Mouse (Mus musculus) heart, embryonic 13.5 days (tissue): ENCODE results near the gene Zfpm1. TPM values are rescaled to one million over a fixed set of nuclear protein-coding genes. Genes with fewer than 3 reads are reported as not detected.

Experiments
- ATAC-seq: fragments of 200-750 bp; cut with Nextera tagmentation; 2 replicates; pipeline ENCODE4 v1.8.0; 2017; ENCODE audit warnings: moderate TSS enrichment; ENCODE audit not compliant: insufficient number of reproducible peaks, low FRiP score, low TSS enrichment; ENCODE audit errors: extremely low read depth
- H3K27ac ChIP-seq: fragments of 300-500 bp; sonication (generic); replicated peaks from 2 replicates; pipeline ENCODE4 v1.5.1; 2015; ENCODE audit warnings: moderate library complexity, mild to moderate bottlenecking, inconsistent platforms
- H3K27me3 ChIP-seq: fragments of 300-500 bp; sonication (generic); replicated peaks from 2 replicates; pipeline ENCODE4 v1.6.1; 2015; ENCODE audit warnings: mild to moderate bottlenecking, inconsistent platforms
- H3K36me3 ChIP-seq: fragments of 300-500 bp; sonication (generic); 2 replicates; pipeline ENCODE4 v1.6.1; 2015; ENCODE audit warnings: mild to moderate bottlenecking, inconsistent platforms
- H3K4me1 ChIP-seq: fragments of 300-500 bp; sonication (generic); 2 replicates; pipeline ENCODE4 v1.6.1; 2015; ENCODE audit warnings: inconsistent platforms
- H3K4me2 ChIP-seq: fragments of 300-500 bp; sonication (generic); 2 replicates; pipeline ENCODE4 v1.6.1; 2015; ENCODE audit warnings: inconsistent platforms, mild to moderate bottlenecking, moderate library complexity
- H3K4me3 ChIP-seq: fragments of 300-500 bp; sonication (generic); 2 replicates; pipeline ENCODE4 v1.5.1; 2015; ENCODE audit warnings: moderate library complexity, mild to moderate bottlenecking, inconsistent platforms
- H3K9ac ChIP-seq: fragments of 300-500 bp; sonication (generic); 2 replicates; pipeline ENCODE4 v1.6.1; 2015; ENCODE audit warnings: inconsistent platforms, mild to moderate bottlenecking, moderate library complexity
- H3K9me3 ChIP-seq: fragments of 300-500 bp; sonication (generic); 2 replicates; pipeline ENCODE4 v1.6.1; 2016; ENCODE audit warnings: inconsistent platforms
- WGBS: fragments of 180-500 bp; shearing (Covaris S2); methylation state at CpG from one replicate; pipeline ENCODE4 v1.1.7; 2015; ENCODE audit warnings: mixed read lengths; 5-methylcytosine and 5-hydroxymethylcytosine counted together
- polyA plus RNA-seq: library from polyadenylated mRNA; unstranded; fragments of >200 nt; fragmentation: Nextera tagmentation; extraction: Ambion mirVana; gene quantifications from 2 replicates; pipeline ENCODE4 v1.2.1, GENCODE M21; 2015

Gene Zfpm1
- polyA plus RNA-seq, 1 experiment from 2014 or later = 3.8 TPM

GRCm38 (mm10) chr8:122285727-122286126, 3.8 kb downstream of the Zfpm1 start:
- H3K9ac ChIP-seq = peak overlapping the region; percentile 98
- H3K36me3 ChIP-seq = peaks cover 18% of the 10 kb centered on the region
- 53% methylated on average over 6 of the region's 6 CpGs for WGBS
- no peak for ATAC-seq
- H3K27ac ChIP-seq = 0 out of 2 replicates have a peak overlapping the region, but pooled peaks have one; percentile 88
- peak overlapping the region; percentile 90 for H3K4me2 ChIP-seq
- H3K4me3 ChIP-seq = peak overlapping the region; percentile 97
- no peaks in the 10 kb centered on the region for H3K27me3 ChIP-seq
- peaks cover 82% of the 10 kb centered on the region for H3K4me1 ChIP-seq
- H3K9me3 ChIP-seq = no peaks in the 10 kb centered on the region

GRCm38 (mm10) chr8:122286899-122287298, 5.0 kb downstream of the Zfpm1 start:
- Histone ChIP-seq H3K4me1 (peaks cover 89% of the 10 kb centered on the region), H3K4me2 (peak overlapping the region; percentile 90), H3K36me3 (peaks cover 22% of the 10 kb centered on the region), H3K9ac (peak overlapping the region; percentile 65), H3K27me3 (no peaks in the 10 kb centered on the region), H3K27ac (peak overlapping the region; percentile 55; the same call in 1 of the 2 replicates), H3K9me3 (no peaks in the 10 kb centered on the region), H3K4me3 (0 out of 2 replicates have a peak overlapping the region, but pooled peaks have one; percentile 8)
- ATAC-seq = no peak
- whole genome bisulfite sequencing = 33% methylated on average over 10 of the region's 10 CpGs

- peak overlapping the region; percentile 65 for H3K9ac ChIP-seq
- no peak for ATAC-seq
- H3K9me3 ChIP-seq = no peaks in the 10 kb centered on the region
- peaks cover 97% of the 10 kb centered on the region for H3K4me1 ChIP-seq
- 57% methylated on average over 8 of the region's 8 CpGs for WGBS
- H3K27me3 ChIP-seq = no peaks in the 10 kb centered on the region
- H3K4me2 ChIP-seq = peak overlapping the region; percentile 90
- H3K36me3 ChIP-seq = peaks cover 30% of the 10 kb centered on the region
- H3K4me3 ChIP-seq = peak overlapping the region; percentile 6; the same call in 1 of the 2 replicates
- H3K27ac ChIP-seq = peak overlapping the region; percentile 45
These were observed 5.8 kb downstream of the Zfpm1 start for GRCm38 (mm10) chr8:122287742-122288141.

DNA sequence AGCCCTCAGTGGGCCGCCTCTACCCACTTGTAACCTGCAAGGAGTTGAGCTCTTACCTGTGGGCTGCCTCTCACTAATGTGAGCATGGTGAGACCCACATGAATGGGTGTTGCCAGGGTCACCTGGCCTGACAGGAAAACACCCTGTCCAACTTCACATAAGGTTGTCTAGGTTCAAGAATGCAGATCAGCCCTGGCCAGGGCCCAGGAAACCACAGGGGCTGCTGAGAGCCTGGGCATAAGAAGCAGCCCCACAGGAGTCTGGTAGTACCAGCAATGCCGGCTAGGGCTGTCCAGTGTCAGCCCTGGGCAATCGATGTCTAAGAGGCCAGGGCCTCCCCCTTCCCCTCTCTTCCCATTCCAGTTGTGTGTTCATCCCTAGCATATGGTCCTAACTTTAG, 6.4 kb downstream of the Zfpm1 start:
- whole genome bisulfite sequencing = 65% methylated on average over 3 of the region's 3 CpGs
- H3K27ac ChIP-seq = peak overlapping the region; percentile 45

DNA sequence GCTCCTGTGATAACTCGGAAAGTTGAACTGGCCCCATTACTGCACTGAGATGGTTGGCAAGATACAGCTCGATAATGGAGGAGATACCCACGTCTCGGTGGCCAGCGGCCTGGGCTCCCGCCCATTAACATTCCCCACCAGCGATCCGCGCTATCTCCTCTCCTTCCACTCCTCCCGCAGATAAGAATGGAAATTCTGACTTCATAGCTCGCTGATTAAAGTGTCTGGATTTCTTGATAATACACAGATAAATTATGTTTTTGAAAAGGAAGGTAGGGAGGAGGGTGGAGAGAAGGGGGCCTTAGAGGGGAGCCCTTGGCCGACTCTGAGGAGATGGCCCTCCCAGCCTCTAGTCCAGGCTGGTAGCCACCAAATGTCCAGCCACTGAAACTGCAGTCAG, 9.1 kb downstream of the Zfpm1 start:
- Histone ChIP-seq H3K4me1 (peaks cover 100% of the 10 kb centered on the region), H3K27ac (peak overlapping the region; percentile 96), H3K9ac (peak overlapping the region; percentile 71), H3K36me3 (peaks cover 37% of the 10 kb centered on the region), H3K4me3 (peak overlapping the region; percentile 6; the same call in 1 of the 2 replicates), H3K27me3 (no peaks in the 10 kb centered on the region), H3K4me2 (peak overlapping the region; percentile 46), H3K9me3 (no peaks in the 10 kb centered on the region)
- 22% methylated on average over 12 of the region's 12 CpGs for WGBS
- no peak for ATAC-seq

More for the DNA sequence above, 6.4 kb downstream of the Zfpm1 start:
- ATAC-seq = no peak
- peaks cover 36% of the 10 kb centered on the region for H3K36me3 ChIP-seq
- no peaks in the 10 kb centered on the region for H3K27me3 ChIP-seq
- no peaks in the 10 kb centered on the region for H3K9me3 ChIP-seq
- H3K9ac ChIP-seq = peak overlapping the region; percentile 65
- peak overlapping the region; percentile 90; the same call in 1 of the 2 replicates for H3K4me2 ChIP-seq
- no peak overlapping the region; the same call in 1 of the 2 replicates for H3K4me3 ChIP-seq
- H3K4me1 ChIP-seq = peaks cover 100% of the 10 kb centered on the region

- Histone ChIP-seq H3K9me3 (no peaks in the 10 kb centered on the region), H3K9ac (peak overlapping the region; percentile 71), H3K4me3 (peak overlapping the region; percentile 8; the same call in 1 of the 2 replicates), H3K4me2 (peak overlapping the region; percentile 46), H3K27ac (peak overlapping the region; percentile 96), H3K27me3 (no peaks in the 10 kb centered on the region), H3K4me1 (peaks cover 100% of the 10 kb centered on the region), H3K36me3 (peaks cover 37% of the 10 kb centered on the region)
- WGBS = 52% methylated on average over 10 of the region's 10 CpGs
- ATAC-seq = no peak
These were observed 9.6 kb downstream of the Zfpm1 start for GRCm38 (mm10) chr8:122291549-122291948.

DNA sequence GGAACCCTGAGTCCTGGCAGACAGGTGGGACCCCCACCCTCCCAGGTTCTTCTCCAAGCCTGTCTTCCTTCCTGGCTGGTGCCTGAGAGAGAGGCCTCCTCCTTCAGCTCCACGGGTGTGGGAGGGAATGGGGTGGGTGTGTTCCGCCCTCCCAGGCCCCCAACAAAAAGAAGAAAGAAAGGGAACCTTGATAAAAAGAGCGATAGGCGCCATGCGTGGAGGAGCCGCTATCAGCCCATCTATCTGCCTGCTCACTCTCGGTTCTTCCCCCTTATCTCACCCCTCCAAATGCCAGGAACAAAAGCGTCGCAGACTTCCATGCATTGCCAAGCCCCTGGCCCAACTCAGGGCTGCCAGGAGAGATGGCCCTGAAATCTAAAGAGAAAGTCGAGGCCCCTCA, 11.5 kb downstream of the Zfpm1 start:
- no peak overlapping the region for H3K4me3 ChIP-seq
- H3K27ac ChIP-seq = peak overlapping the region; percentile 96
- no peaks in the 10 kb centered on the region for H3K27me3 ChIP-seq
- H3K9me3 ChIP-seq = no peaks in the 10 kb centered on the region
- peak overlapping the region; percentile 43; the same call in 1 of the 2 replicates for H3K4me2 ChIP-seq
- 36% methylated on average over 10 of the region's 10 CpGs for WGBS
- no peak for ATAC-seq
- peak overlapping the region; percentile 65 for H3K9ac ChIP-seq
- peaks cover 33% of the 10 kb centered on the region for H3K36me3 ChIP-seq
- H3K4me1 ChIP-seq = peaks cover 100% of the 10 kb centered on the region

DNA sequence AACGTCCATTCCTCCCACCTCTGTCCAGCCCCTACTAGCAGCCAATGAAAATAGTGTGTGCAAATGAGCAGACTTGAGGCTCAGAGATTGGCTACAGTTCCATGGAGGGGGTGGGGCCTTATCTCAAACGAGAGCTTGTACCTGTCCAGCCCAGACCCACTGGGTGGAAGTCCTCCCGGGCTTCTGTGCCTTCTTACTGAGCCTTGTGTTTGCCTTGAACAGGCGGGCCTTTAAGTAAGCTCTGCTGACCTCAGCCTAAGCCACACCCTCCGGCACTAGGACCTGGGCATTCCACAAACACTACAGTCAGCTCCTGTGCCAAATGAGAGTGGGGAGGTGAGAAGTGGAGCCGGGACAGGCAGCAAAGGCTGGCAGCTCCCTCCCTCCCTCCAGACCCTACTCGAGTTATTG, 12.3 kb downstream of the Zfpm1 start:
- H3K4me2 ChIP-seq = peak overlapping the region; percentile 43
- H3K9me3 ChIP-seq = no peaks in the 10 kb centered on the region
- WGBS = 3% methylated on average over 7 of the region's 7 CpGs
- 0 out of 2 replicates have a peak overlapping the region, but pooled peaks have one; percentile 73 for H3K9ac ChIP-seq
- ATAC-seq = peak; percentile 77
- peaks cover 100% of the 10 kb centered on the region for H3K4me1 ChIP-seq
- H3K36me3 ChIP-seq = peaks cover 28% of the 10 kb centered on the region
- H3K4me3 ChIP-seq = 0 out of 2 replicates have a peak overlapping the region, but pooled peaks have one; percentile 13
- H3K27ac ChIP-seq = peak overlapping the region; percentile 96
- no peaks in the 10 kb centered on the region for H3K27me3 ChIP-seq

- no peaks in the 10 kb centered on the region for H3K9me3 ChIP-seq
- H3K4me2 ChIP-seq = peak overlapping the region; percentile 43; the same call in 1 of the 2 replicates
- H3K9ac ChIP-seq = peak overlapping the region; percentile 73
- H3K4me1 ChIP-seq = peaks cover 100% of the 10 kb centered on the region
- H3K4me3 ChIP-seq = no peak overlapping the region
- no peak for ATAC-seq
- peak overlapping the region; percentile 96 for H3K27ac ChIP-seq
- H3K27me3 ChIP-seq = no peaks in the 10 kb centered on the region
- H3K36me3 ChIP-seq = peaks cover 19% of the 10 kb centered on the region
- 26% methylated on average over 9 of the region's 9 CpGs for WGBS
These were observed 13.4 kb downstream of the Zfpm1 start for GRCm38 (mm10) chr8:122295389-122295788.

- no peak for ATAC-seq
- Histone ChIP-seq H3K4me3 (no peak overlapping the region), H3K36me3 (peaks cover 24% of the 10 kb centered on the region), H3K27me3 (no peaks in the 10 kb centered on the region), H3K9me3 (no peaks in the 10 kb centered on the region), H3K4me1 (peaks cover 100% of the 10 kb centered on the region), H3K27ac (peak overlapping the region; percentile 96), H3K9ac (peak overlapping the region; percentile 73), H3K4me2 (peak overlapping the region; percentile 43)
- WGBS = 9% methylated on average over 24 of the region's 24 CpGs
These were observed 14.4 kb downstream of the Zfpm1 start for GRCm38 (mm10) chr8:122296173-122297001.

- no peaks in the 10 kb centered on the region for H3K9me3 ChIP-seq
- no peak for ATAC-seq
- 25% methylated on average over 16 of the region's 16 CpGs for WGBS
- peak overlapping the region; percentile 57 for H3K4me2 ChIP-seq
- H3K27me3 ChIP-seq = no peaks in the 10 kb centered on the region
- peak overlapping the region; percentile 3; the same call in 1 of the 2 replicates for H3K4me3 ChIP-seq
- peak overlapping the region; percentile 96 for H3K27ac ChIP-seq
- H3K4me1 ChIP-seq = peaks cover 100% of the 10 kb centered on the region
- 0 out of 2 replicates have a peak, but pooled peaks cover 5% of the 10 kb centered on the region for H3K36me3 ChIP-seq
- peak overlapping the region; percentile 64 for H3K9ac ChIP-seq
These were observed 17.8 kb downstream of the Zfpm1 start for GRCm38 (mm10) chr8:122299581-122300254.
